Mouse (Mus musculus) liver (tissue): ENCODE measurements around the gene Depdc1b.
A peak's percentile ranks its signal among the peaks of the same experiment; 100 is the strongest.

ENCODE experiments used
- DNase-seq: peaks from one replicate; pipeline ENCODE4 v3.0.0-alpha.2; 2020; ENCODE audit warnings: mixed read lengths

The Depdc1b gene

GRCm38 (mm10) chr13:108449116-108450097 is 133.3 kb downstream of the Depdc1b start, which contains the start of gene Pde4d:
Pde4d (plus strand) TSS chr13:108449948.
- DNase-seq: peak; percentile 23

- DNase-seq: no peak
These were observed 135.0 kb downstream of the Depdc1b start for GRCm38 (mm10) chr13:108451122-108451521.

- DNase-seq: no peak
These were observed 137.2 kb downstream of the Depdc1b start for GRCm38 (mm10) chr13:108453064-108453919.
